In genomic region chr10:38965857-38966256, GRCm38 (mm10) we compare ENCODE assay signal across 9 mouse cellular contexts. TPM values are rescaled to one million over a fixed set of nuclear protein-coding genes. Genes with fewer than 3 reads are reported as not detected.
DNase-seq lines count a peak whose midpoint lies in the region; ATAC-seq and TF ChIP-seq lines count a peak whose summit lies in the region.
"Had no signal": no experiment of that assay in that cellular context is flagged by ENCODE, and none has a peak within 500 bp of the region (broad histone marks: within the 10 kb centered on the region; RNA-seq: fewer than 3 reads in every experiment).

No protein-coding gene starts in this region.

- peak overlapping the region; percentile 66 for H3K4me3 ChIP-seq in E14TG2a.4 (replicated peaks; ENCODE audit: low read length)
- H3K4me3 ChIP-seq in embryonic fibroblast, embryonic 13.5 days (ENCODE audit: insufficient read depth, low read length) = peak overlapping the region; percentile 62
- H3K4me3 ChIP-seq in hindbrain, embryonic 11.5 days (ENCODE audit: low read depth, low read length) = peak overlapping the region; percentile 28
- H3K4me3 ChIP-seq in liver, embryonic 15.5 days (replicated peaks) = peak overlapping the region; percentile 37
- H3K4me3 ChIP-seq: erythroblast, embryonic 14.5 days had no signal

- peaks cover 26% of the 10 kb centered on the region for H3K4me1 ChIP-seq in E14TG2a.4 (replicated peaks; ENCODE audit: low read depth, low read length)
- H3K4me1 ChIP-seq in embryonic fibroblast, embryonic 13.5 days (ENCODE audit: control insufficient read depth, insufficient read depth, low read length) = no peaks in the 10 kb centered on the region; the same call in 1 of the 2 replicates
- peaks cover 5% of the 10 kb centered on the region; the same call in 1 of the 2 replicates for H3K4me1 ChIP-seq in hindbrain, embryonic 11.5 days (replicated peaks; ENCODE audit: control insufficient read depth, insufficient read depth, low read length)
- H3K4me1 ChIP-seq in liver, embryonic 15.5 days (replicated peaks) = 0 out of 2 replicates have a peak, but pooled peaks cover 3% of the 10 kb centered on the region

- ATAC-seq in hindbrain, embryonic 11.5 days (ENCODE audit: low FRiP score) = peak; percentile 55
- no peak for ATAC-seq in liver, embryonic 15.5 days (ENCODE audit: insufficient read depth)

- H3K4me2 ChIP-seq in hindbrain, embryonic 11.5 days (replicated peaks; ENCODE audit: low read depth, low read length) = peak overlapping the region; percentile 69
- H3K4me2 ChIP-seq in liver, embryonic 15.5 days = peak overlapping the region; percentile 41

- peak overlapping the region; percentile 53 for H3K27ac ChIP-seq in embryonic fibroblast, embryonic 13.5 days (ENCODE audit: insufficient read depth, low read length)
- no peak overlapping the region for H3K27ac ChIP-seq in hindbrain, embryonic 11.5 days (ENCODE audit: low read depth, low read length)
- no peak overlapping the region for H3K27ac ChIP-seq in liver, embryonic 15.5 days (replicated peaks)

- H3K9ac ChIP-seq in hindbrain, embryonic 11.5 days (ENCODE audit: low read depth, low read length) = peak overlapping the region; percentile 40; the same call in 1 of the 2 replicates
- H3K9ac ChIP-seq in liver, embryonic 15.5 days = no peak overlapping the region

- peaks cover 25% of the 10 kb centered on the region for H3K27me3 ChIP-seq in E14TG2a.4 (ENCODE audit: insufficient read depth, low read length)
- H3K27me3 ChIP-seq in hindbrain, embryonic 11.5 days (ENCODE audit: control insufficient read depth, insufficient read depth, low read length) = no peaks in the 10 kb centered on the region
- H3K27me3 ChIP-seq in liver, embryonic 15.5 days = 0 out of 2 replicates have a peak, but pooled peaks cover 2% of the 10 kb centered on the region

- no peaks in the 10 kb centered on the region for H3K36me3 ChIP-seq in E14TG2a.4 (ENCODE audit: insufficient read depth, low read length)
- H3K36me3 ChIP-seq in hindbrain, embryonic 11.5 days (ENCODE audit: control insufficient read depth, insufficient read depth, low read length) = no peaks in the 10 kb centered on the region
- no peaks in the 10 kb centered on the region for H3K36me3 ChIP-seq in liver, embryonic 15.5 days (replicated peaks)

- WGBS in hindbrain, embryonic 11.5 days = 3% methylated on average over 14 of the region's 14 CpGs
- WGBS in liver, embryonic 15.5 days (ENCODE audit: insufficient replicate concordance) = 3% methylated on average over 14 of the region's 14 CpGs

- no peaks in the 10 kb centered on the region for H3K9me3 ChIP-seq in E14TG2a.4 (ENCODE audit: low read length)
- H3K9me3 ChIP-seq in hindbrain, embryonic 11.5 days (ENCODE audit: control insufficient read depth, low read length) = no peaks in the 10 kb centered on the region
- no peaks in the 10 kb centered on the region for H3K9me3 ChIP-seq in liver, embryonic 15.5 days (replicated peaks)

- peak; percentile 57 for DNase-seq in adrenal gland, adult 2 months
- DNase-seq in adrenal gland, postnatal 4 days (ENCODE audit: low spot score in 2 of 2) = no peak
- DNase-seq in hindbrain, embryonic 11.5 days (ENCODE audit: low spot score) = peak; percentile 46
- peak; percentile 20 for DNase-seq in retina, embryonic 14.5 days (ENCODE audit: low spot score)
- no peak for DNase-seq in left cerebral cortex, adult 11 months (ENCODE audit: low spot score)

- no peak; the same call in 1 of the 2 replicates for TF ChIP-seq POLR2A in embryonic fibroblast, embryonic 13.5 days (IDR thresholded peaks at IDR 0.05; ENCODE audit: low read depth, low read length)

- no peak for TF ChIP-seq CTCF in E14TG2a.4 (conservative IDR thresholded peaks at IDR 0.05; ENCODE audit: low read length)
- no peak for TF ChIP-seq CTCF in embryonic fibroblast, embryonic 13.5 days (IDR thresholded peaks at IDR 0.05; ENCODE audit: borderline replicate concordance, insufficient read depth, low read length)

RNA-seq across cellular contexts. Expression of gene Lama4, which starts 0.5 kb away (rescaled TPM):
- 10 to 100 TPM; 38.9 to 51.2 TPM for total RNA-seq in adrenal gland, adult 2 months (2021)
- polyA plus RNA-seq in adrenal gland, adult 2 months (2012; rRNA removed) = 30.2 and 38.6 TPM in 2 replicates
- total RNA-seq in adrenal gland, postnatal 4 days (2021) = 100 to 1,000 TPM; 115 to 122 TPM
- 88.0 and 177 TPM in 2 replicates for polyA plus RNA-seq in embryonic fibroblast, embryonic 13.5 days (2011; ENCODE audit: insufficient read length, low read depth, missing spikeins)
- 18.3 and 20.2 TPM in 2 replicates for polyA plus RNA-seq in hindbrain, embryonic 11.5 days (2014; fragmentation: Nextera tagmentation; extraction: Ambion mirVana)
- 2.1 TPM in 2 replicates for polyA plus RNA-seq in liver, embryonic 15.5 days (2015; fragmentation: Nextera tagmentation; extraction: Ambion mirVana)
- polyA plus RNA-seq: erythroblast, embryonic 14.5 days had no signal

Comparison
In these comparisons a context has a peak if more than half of its experiments do, and no peak if none do; other contexts are left out.
1. DNase-seq: peak in adrenal gland, adult 2 months (single experiment), hindbrain, embryonic 11.5 days (single experiment) and retina, embryonic 14.5 days (single experiment); none in adrenal gland, postnatal 4 days (0 of 2) and left cerebral cortex, adult 11 months (single experiment).
2. Peak in every context shown above with its lines, with median percentiles within 50 percentile points of each other: H3K4me3 ChIP-seq.